Mouse (Mus musculus) A20 (cell line): Measurements from ENCODE around the gene Dytn.
"Not testable (repeated sequence)": the region's sequence is repeated elsewhere in the genome, so short reads cannot be mapped to it uniquely, and the experiment has no call there.

Experiments used
- DNase-seq: peaks from one replicate; pipeline ENCODE4 v3.0.0-alpha.2; 2011; ENCODE audit warnings: low read depth, low spot score

Gene Dytn

DNA sequence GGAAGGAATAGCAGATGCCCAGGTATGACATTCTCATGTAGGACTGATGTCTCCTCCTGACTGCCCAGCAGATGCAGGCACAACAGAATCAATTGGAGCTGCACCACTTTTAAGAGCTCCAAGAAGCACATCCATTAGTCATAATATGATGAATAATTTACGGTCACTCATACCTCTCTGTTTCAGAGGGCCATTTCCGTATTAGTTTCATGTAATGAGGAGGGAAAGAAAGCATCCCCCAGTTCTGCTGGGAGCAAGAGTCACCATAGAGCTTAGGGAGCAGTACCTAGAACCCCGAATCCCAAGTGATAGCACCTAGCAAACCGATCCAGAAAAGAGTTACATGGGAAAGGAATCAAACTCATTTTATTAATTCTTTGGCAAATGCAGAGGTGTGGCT, at the start of gene Dytn:
Gene Dytn (minus strand): TSS at position 101 of the 400 bp plus-strand sequence.
- no peak for DNase-seq

DNA sequence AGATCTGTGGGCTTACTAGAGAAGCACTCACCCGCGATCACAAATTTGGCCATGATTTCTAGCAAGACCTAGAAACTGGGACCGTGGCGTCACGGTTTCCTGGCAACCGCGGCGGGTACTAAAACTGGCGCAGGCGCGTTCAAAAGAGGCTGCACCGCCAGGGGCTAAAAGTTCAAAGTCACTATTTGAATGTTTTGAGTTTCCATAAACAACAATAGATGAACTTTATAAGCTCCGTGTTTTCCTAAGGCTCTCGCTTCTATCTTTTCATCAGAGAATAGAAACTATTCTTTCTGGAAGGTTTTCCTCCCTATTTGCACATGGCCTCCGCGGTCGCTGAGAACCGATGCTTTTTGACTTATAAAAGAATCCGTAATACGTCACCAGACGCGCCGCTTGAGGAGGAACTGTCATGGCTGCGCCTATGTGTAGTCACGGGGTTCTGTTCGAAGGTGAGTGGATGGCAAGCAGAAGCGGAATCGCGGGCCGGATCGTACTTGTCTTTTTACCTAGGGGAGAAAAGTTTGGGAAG, 43.6 kb upstream of the Dytn start, which contains the start of the genes Mdh1b and Fastkd2:
Gene Mdh1b (minus strand): TSS at position 79 of the 532 bp plus-strand sequence.
Gene Fastkd2 (plus strand): TSS at position 375 of the 532 bp plus-strand sequence.
- DNase-seq = peak; percentile 93

- no peak for DNase-seq
Observed at GRCm38 (mm10) chr1:63729796-63730195, 43.1 kb upstream of the Dytn start.

- no peak for DNase-seq
Observed at GRCm38 (mm10) chr1:63720161-63720560, 33.4 kb upstream of the Dytn start.

- no peak for DNase-seq
Observed at GRCm38 (mm10) chr1:63708876-63709275, 22.1 kb upstream of the Dytn start.

- no peak for DNase-seq
Observed at GRCm38 (mm10) chr1:63705733-63706132, 19.0 kb upstream of the Dytn start.

GRCm38 (mm10) chr1:63696861-63697260, 10.1 kb upstream of the Dytn start:
- no peak for DNase-seq

DNA sequence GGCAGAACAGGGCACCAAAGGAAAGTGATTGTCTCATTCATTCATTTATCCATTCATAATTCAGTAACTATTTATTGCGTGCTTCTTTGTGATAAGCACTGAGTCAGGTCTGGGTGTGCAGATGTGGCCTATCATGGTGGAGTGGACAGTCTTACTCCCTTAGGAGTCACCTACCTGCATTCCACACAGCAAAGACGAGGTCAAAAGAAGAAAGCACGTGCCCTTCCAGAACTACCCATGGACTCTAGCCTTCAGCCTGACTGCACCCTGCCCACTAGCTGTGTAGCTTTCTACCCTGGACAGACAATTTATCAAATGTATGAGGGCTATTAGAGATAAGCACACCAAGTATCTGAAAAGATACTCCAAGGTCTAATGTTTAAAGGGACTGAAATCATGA, 10.8 kb downstream of the Dytn start:
- no peak for DNase-seq

DNA sequence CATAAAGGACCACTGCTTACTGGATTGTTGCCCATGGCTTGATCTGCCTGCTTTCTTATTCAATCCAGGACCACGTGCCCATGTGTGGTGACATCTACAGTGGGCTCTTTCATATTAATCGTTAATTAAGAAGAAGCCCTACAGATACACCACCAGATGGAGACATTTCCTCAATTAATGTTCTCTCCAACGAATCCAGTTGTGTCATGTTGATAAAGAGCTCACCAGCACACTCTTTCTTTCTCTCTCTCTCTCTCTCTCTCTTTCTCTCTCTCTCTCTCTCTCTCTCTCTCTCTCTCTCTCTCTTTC, 17.9 kb downstream of the Dytn start:
- peak; percentile 44 for DNase-seq

DNA sequence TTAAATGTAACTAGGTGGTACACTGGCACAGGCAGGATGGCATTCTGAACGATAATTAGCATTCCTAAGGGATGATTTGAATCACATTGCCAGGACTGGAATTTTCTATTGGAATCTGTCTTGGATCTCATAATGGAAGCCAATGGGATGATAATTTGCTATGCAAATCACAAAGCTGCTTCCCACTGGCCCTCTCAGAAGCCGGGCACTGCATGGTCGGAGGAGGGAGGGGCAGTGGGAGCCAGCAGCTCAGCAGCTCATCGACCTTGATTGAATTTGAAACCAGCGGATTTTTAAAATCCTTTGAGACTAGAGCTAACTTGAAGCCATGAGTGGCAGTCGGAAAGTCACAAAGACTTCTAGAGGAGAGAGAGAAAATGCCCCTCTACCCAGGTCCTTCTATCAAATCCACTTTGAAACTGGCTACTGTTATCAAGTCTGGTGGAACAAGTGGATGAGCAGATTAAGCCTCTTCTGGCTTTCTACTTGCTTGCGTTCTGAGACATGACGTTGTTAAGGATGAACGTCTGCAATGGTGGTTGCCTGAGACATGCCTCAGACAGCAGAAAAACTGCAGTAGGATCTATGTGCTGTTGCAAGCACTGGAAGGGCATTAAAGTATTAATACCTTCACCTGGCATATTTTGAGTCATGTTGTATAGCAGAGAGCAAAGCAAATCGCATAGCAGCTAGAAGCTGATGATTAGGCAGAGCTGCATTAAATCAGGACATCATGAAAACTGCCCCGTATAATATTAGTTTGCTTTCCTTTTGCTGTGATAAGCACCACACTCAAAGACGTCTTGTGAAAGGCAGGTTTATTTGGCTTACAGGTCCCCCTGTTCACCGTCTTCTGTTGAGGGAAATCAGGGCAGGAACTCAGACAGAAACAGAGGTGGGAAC, 18.5 kb downstream of the Dytn start:
- DNase-seq = no peak

- no peak for DNase-seq
Observed at GRCm38 (mm10) chr1:63667201-63667948, 19.4 kb downstream of the Dytn start.

GRCm38 (mm10) chr1:63666089-63666488, 20.6 kb downstream of the Dytn start:
- no peak for DNase-seq

- peak; percentile 64 for DNase-seq
Observed at GRCm38 (mm10) chr1:63659591-63659990, 27.1 kb downstream of the Dytn start.

DNA sequence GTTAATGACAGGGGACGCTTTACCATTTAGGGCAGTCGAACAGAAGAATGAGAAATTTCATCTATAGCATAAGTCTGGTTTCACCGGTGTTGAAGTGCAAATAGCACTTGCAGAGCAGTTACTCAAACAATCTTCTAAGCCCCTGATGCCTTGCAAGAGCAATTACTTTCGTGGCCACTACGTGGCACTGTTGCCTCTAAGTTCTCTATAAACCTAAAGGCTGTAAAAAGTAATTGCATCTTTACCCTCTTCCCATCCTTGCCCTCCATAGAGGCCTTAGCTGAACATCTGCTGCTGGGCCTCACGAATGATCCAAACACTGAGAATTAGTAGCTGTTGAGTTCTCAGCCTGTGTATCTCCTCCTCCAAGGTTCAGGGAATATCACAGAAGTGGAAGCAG, 28.7 kb downstream of the Dytn start:
- DNase-seq = peak; percentile 63

- no peak for DNase-seq
Observed at GRCm38 (mm10) chr1:63639921-63640320, 46.8 kb downstream of the Dytn start.

DNA sequence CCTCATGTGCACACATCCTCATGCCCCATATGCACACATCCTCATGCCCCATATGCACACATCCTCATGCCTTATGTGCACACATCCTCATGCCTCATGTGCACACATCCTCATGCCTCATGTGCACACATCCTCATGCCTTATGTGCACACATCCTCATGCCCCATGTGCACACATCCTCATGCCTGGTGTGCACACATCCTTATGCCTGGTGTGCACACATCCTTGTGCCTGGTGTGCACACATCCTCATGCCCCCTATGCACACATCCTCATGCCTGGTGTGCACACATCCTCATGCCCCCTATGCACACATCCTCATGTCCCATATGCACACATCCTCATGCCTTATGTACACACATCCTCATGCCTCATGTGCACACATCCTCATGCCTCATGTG, 56.3 kb downstream of the Dytn start:
- DNase-seq = not testable (repeated sequence)

DNA sequence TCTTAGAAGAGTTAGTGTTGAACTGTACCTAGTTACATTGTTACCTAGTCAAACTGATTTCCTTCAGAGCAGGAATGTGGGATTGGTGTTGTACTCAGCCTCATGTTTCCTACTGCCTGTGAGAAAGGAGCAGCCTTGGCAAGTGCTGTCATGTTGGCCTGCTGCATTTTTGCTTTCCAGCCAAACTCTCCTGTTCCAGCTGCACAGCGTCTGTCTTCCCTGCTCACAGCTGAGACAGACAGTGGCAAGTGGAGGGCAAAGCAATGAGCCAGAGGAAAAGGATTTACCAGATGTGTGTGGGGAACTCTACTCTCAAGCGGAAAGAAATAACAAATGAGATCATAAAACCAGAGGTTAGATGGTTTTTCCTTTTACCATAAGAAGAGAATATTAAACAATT, 58.5 kb downstream of the Dytn start:
- no peak for DNase-seq

DNA sequence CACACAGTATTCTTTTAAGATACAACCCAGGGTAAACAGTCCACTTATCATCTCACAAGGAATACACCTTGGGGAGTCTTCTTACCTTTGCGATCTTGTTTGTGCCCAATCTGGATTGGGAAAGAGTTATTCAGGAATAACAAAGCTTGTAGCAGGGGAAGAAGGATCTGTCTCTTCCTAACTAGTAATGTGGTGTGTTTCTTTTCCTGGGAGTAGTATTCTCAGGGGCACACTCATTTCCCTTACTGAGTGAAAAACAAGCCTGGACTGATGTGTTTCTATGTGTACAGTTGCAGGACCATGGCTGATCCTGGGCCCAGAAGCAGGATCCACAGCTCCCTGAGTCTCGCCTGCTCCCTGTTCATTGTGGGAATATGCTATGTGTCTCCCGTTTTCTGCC, 71.1 kb downstream of the Dytn start, which contains the start of gene Gm39653:
Gene Gm39653 (plus strand): TSS at position 301 of the 400 bp plus-strand sequence.
- no peak for DNase-seq

DNA sequence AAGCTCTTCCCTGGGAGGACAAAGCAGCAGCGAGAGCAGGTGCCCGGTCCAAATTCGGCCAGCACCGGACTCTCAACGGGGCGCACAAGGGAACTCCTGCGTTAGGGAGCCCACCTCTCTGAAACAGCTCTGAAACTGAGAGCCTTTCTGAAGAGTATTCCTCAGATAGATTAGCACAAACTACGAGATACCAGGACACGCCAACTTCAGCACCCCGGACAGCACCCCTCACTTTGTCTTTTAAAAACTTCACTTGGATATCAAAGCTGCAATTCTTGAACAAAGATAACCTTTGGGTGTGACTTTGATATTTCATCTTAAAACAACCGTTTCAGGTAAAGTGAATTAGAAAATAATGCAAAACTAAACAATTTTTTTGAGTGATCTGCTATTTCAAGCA, 72.1 kb downstream of the Dytn start:
- peak; percentile 3 for DNase-seq

DNA sequence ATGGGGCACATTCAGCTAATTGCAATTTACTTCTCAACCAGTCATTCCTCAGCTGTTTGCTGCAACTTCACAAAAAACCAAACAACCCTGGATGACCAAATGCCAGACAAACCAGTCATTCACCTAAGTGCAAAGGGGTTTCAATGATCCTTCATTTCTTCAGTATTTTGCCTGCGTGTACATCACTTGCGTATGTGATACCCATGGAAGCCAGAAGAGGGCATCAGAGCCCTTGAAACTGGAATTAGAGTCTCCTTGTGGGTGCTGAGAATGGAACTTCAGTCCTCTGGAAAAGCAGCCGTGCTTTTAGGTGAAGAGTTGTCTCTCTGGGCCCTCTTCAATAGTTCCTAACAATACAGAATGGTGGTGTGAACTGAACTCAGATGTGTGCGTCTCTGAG, 77.1 kb downstream of the Dytn start:
- no peak for DNase-seq

DNA sequence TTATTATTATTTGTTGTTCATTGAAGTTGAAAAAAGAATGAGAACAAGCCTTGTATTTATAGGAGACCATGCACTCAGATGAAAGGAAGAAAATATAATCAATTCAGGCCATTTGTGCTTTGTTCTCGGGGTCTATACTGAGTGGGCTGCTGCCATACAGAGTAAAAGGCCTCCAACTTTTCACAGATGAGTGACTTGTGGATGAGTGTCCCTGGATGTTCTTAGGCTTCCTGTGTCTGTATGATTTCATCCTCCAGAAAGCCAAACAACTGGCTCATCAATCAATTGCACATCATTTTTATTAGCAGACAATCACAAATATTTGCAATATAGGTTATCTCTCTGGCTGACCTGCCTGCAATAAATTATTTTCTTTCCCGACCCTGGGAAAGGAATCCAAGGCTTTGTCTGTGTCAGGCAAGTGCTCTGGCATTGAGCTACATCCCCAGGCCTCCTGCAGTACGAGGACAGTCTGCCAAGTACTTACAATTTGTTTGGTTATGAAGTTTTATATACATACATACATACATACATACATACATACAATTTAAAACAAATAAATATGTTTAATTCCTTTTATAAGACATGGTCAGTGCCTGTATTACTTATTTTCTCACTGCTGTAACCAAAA, 82.7 kb downstream of the Dytn start:
- no peak for DNase-seq

DNA sequence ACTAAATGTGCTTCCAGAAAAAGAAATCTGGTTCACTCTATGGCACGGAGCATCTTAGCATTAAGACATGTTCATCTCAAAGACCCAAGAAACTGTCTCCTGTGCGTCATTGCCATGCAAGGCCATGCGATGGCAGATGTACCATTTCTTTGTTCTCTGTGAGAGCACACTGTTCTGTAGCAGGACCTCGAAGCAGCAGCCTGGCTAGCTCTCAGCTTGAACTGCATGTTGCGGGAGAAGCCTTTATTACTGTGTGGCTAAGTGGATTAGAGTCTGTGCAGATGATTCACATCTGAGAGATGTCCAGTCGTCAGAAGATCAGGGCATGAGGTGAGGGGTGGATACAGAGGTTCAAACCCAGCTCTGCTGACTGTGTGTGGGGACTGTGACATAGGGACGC, 99.9 kb downstream of the Dytn start:
- no peak for DNase-seq
